31 mouse cellular contexts compared by ENCODE assay signal in the genomic region with DNA sequence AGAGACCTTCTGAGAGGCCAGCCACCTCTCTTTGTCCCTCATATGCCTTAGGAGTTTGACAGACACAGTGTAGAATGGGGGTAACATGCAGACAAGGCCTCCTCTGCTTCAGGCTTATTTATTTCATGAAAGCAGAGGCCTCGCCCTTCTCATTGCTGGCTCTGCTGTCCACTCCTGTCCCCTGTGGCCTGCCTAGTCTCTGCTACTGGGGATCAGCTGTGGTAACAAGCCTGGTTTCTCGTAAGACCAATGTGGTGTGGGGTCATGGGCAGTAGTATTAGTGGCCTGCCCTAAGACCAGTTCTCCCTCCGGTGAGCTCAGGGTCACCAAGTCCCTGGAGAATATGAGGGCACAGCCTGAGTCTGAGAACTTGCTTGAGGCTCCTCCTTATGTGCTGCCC. TPM values are rescaled to one million over a fixed set of nuclear protein-coding genes. Genes with fewer than 3 reads are reported as not detected.
DNase-seq lines count a peak whose midpoint lies in the region; ATAC-seq and TF ChIP-seq lines count a peak whose summit lies in the region.
"Had no signal": no experiment of that assay in that cellular context is flagged by ENCODE, and none has a peak within 500 bp of the region (broad histone marks: within the 10 kb centered on the region; RNA-seq: fewer than 3 reads in every experiment).

No protein-coding gene starts in this region.

- TF ChIP-seq CTCF in kidney, postnatal 0 days (IDR thresholded peaks at IDR 0.05; ENCODE audit: low read depth): no peak

- H3K4me2 ChIP-seq in forebrain, embryonic 14.5 days (ENCODE audit: low read length): no peak overlapping the region
- H3K4me2 ChIP-seq in hindbrain, embryonic 13.5 days: no peak overlapping the region
- H3K4me2 ChIP-seq in kidney, postnatal 0 days (ENCODE audit: low read length): no peak overlapping the region
- H3K4me2 ChIP-seq: forebrain, embryonic 12.5 days; hindbrain, embryonic 14.5 days; midbrain, embryonic 11.5 days had no signal

- no peak overlapping the region for H3K4me3 ChIP-seq in forebrain, embryonic 10.5 days
- no peak overlapping the region for H3K4me3 ChIP-seq in forebrain, embryonic 14.5 days (ENCODE audit: low read depth, low read length)
- H3K4me3 ChIP-seq in hindbrain, embryonic 10.5 days: no peak overlapping the region
- no peak overlapping the region for H3K4me3 ChIP-seq in hindbrain, embryonic 13.5 days
- no peak overlapping the region for H3K4me3 ChIP-seq in kidney, postnatal 0 days (replicated peaks; ENCODE audit: low read depth, low read length)
- H3K4me3 ChIP-seq: erythroblast, embryonic 14.5 days; forebrain, embryonic 12.5 days had no signal

- no peak overlapping the region for H3K9ac ChIP-seq in forebrain, embryonic 14.5 days (ENCODE audit: low read length)
- no peak overlapping the region for H3K9ac ChIP-seq in hindbrain, embryonic 13.5 days
- no peak overlapping the region for H3K9ac ChIP-seq in kidney, postnatal 0 days (ENCODE audit: low read depth, low read length)
- H3K9ac ChIP-seq: forebrain, embryonic 12.5 days; hindbrain, embryonic 14.5 days had no signal

- no peak for ATAC-seq in forebrain, embryonic 14.5 days
- ATAC-seq in hindbrain, embryonic 13.5 days (ENCODE audit: low FRiP score): no peak
- no peak for ATAC-seq in kidney, postnatal 0 days (replicated peaks; ENCODE audit: low FRiP score, low read depth)
- ATAC-seq: midbrain, embryonic 16.5 days had no signal

- WGBS in forebrain, embryonic 10.5 days: 87% methylated on average over 3 of the region's 3 CpGs
- 81% methylated on average over 3 of the region's 3 CpGs for WGBS in forebrain, embryonic 14.5 days
- WGBS in hindbrain, embryonic 10.5 days: 77% methylated on average over 3 of the region's 3 CpGs
- 82% methylated on average over 3 of the region's 3 CpGs for WGBS in hindbrain, embryonic 13.5 days
- WGBS in kidney, postnatal 0 days: 73% methylated on average over 3 of the region's 3 CpGs

- H3K27ac ChIP-seq in forebrain, embryonic 10.5 days: 0 out of 2 replicates have a peak overlapping the region, but pooled peaks have one; percentile 20
- no peak overlapping the region for H3K27ac ChIP-seq in forebrain, embryonic 14.5 days (ENCODE audit: low read depth, low read length)
- peak overlapping the region; percentile 3; the same call in 1 of the 2 replicates for H3K27ac ChIP-seq in hindbrain, embryonic 10.5 days
- H3K27ac ChIP-seq in hindbrain, embryonic 13.5 days: no peak overlapping the region
- H3K27ac ChIP-seq in kidney, postnatal 0 days: peak overlapping the region; percentile 64; the same call in 1 of the 2 replicates
- H3K27ac ChIP-seq: forebrain, embryonic 12.5 days; hindbrain, embryonic 14.5 days had no signal

- no peaks in the 10 kb centered on the region for H3K36me3 ChIP-seq in forebrain, embryonic 10.5 days (replicated peaks)
- no peaks in the 10 kb centered on the region for H3K36me3 ChIP-seq in forebrain, embryonic 14.5 days (ENCODE audit: control insufficient read depth, insufficient read depth, low read length)
- H3K36me3 ChIP-seq in hindbrain, embryonic 10.5 days: no peaks in the 10 kb centered on the region
- no peaks in the 10 kb centered on the region for H3K36me3 ChIP-seq in hindbrain, embryonic 13.5 days
- H3K36me3 ChIP-seq in kidney, postnatal 0 days (ENCODE audit: insufficient read depth, low read length): no peaks in the 10 kb centered on the region
- H3K36me3 ChIP-seq: forebrain, embryonic 12.5 days; G1E had no signal

- peaks cover 99% of the 10 kb centered on the region for H3K27me3 ChIP-seq in forebrain, embryonic 10.5 days (ENCODE audit: poor library complexity, severe bottlenecking)
- peaks cover 24% of the 10 kb centered on the region for H3K27me3 ChIP-seq in forebrain, embryonic 14.5 days (replicated peaks; ENCODE audit: control insufficient read depth, insufficient read depth, low read length)
- H3K27me3 ChIP-seq in hindbrain, embryonic 10.5 days (ENCODE audit: insufficient read depth, poor library complexity, severe bottlenecking): peaks cover 86% of the 10 kb centered on the region
- H3K27me3 ChIP-seq in hindbrain, embryonic 13.5 days: peaks cover 61% of the 10 kb centered on the region
- H3K27me3 ChIP-seq in kidney, postnatal 0 days (ENCODE audit: insufficient read depth, low read length): no peaks in the 10 kb centered on the region

- H3K9me3 ChIP-seq in forebrain, embryonic 10.5 days: no peaks in the 10 kb centered on the region
- H3K9me3 ChIP-seq in forebrain, embryonic 14.5 days (replicated peaks; ENCODE audit: control insufficient read depth, low read length): no peaks in the 10 kb centered on the region
- no peaks in the 10 kb centered on the region for H3K9me3 ChIP-seq in hindbrain, embryonic 10.5 days
- H3K9me3 ChIP-seq in hindbrain, embryonic 13.5 days: no peaks in the 10 kb centered on the region
- H3K9me3 ChIP-seq in kidney, postnatal 0 days (replicated peaks; ENCODE audit: low read length): no peaks in the 10 kb centered on the region
- H3K9me3 ChIP-seq: forebrain, embryonic 12.5 days; G1E had no signal

- DNase-seq in forebrain, embryonic 10.5 days (ENCODE audit: extremely low spot score, low spot score): no peak
- DNase-seq in forebrain, embryonic 14.5 days (ENCODE audit: low spot score): no peak
- DNase-seq in hindbrain, embryonic 10.5 days (ENCODE audit: low spot score): no peak
- DNase-seq in kidney, postnatal 0 days (ENCODE audit: low spot score): no peak
- DNase-seq in kidney, postnatal 4 days: no peak
- DNase-seq in adipocyte (ENCODE audit: low spot score): peak; percentile 48
- no peak for DNase-seq in spleen, postnatal 36 days (ENCODE audit: low spot score in 2 of 2)
- DNase-seq: adrenal gland, postnatal 25 days; cerebellum, adult 18-20 months; cerebellum, postnatal 10 days; gastrocnemius, postnatal 14 days; heart, postnatal 14 days; kidney, adult 9 months; layer of hippocampus, adult 9-11 months; liver; lung, postnatal 36 days; right cerebral cortex, postnatal 25 days; thymus, postnatal 14 days had no signal

- H3K4me1 ChIP-seq in forebrain, embryonic 10.5 days: peaks cover 62% of the 10 kb centered on the region
- no peaks in the 10 kb centered on the region for H3K4me1 ChIP-seq in forebrain, embryonic 14.5 days (ENCODE audit: control insufficient read depth, insufficient read depth, low read length)
- peaks cover 62% of the 10 kb centered on the region for H3K4me1 ChIP-seq in hindbrain, embryonic 10.5 days (replicated peaks)
- H3K4me1 ChIP-seq in hindbrain, embryonic 13.5 days (replicated peaks): peaks cover 3% of the 10 kb centered on the region; the same call in 1 of the 2 replicates
- H3K4me1 ChIP-seq in kidney, postnatal 0 days (replicated peaks; ENCODE audit: insufficient read depth, low read length): peaks cover 16% of the 10 kb centered on the region; the same call in 1 of the 2 replicates
- H3K4me1 ChIP-seq: forebrain, embryonic 12.5 days had no signal

RNA-seq across cellular contexts. Expression of gene Tbx2, which starts 11.4 kb away (rescaled TPM):
- 2.5 and 3.2 TPM in 2 replicates for polyA plus RNA-seq in forebrain, embryonic 10.5 days (2016; fragmentation: Nextera tagmentation; extraction: Ambion mirVana)
- polyA plus RNA-seq in forebrain, embryonic 14.5 days (2014; fragmentation: Nextera tagmentation; extraction: Ambion mirVana): 0.48 and 0.64 TPM in 2 replicates
- polyA plus RNA-seq in hindbrain, embryonic 10.5 days (2016; fragmentation: Nextera tagmentation; extraction: Ambion mirVana): 1.5 and 3.1 TPM in 2 replicates
- 1.6 and 1.7 TPM in 2 replicates for polyA plus RNA-seq in hindbrain, embryonic 13.5 days (2015; fragmentation: Nextera tagmentation; extraction: Ambion mirVana)
- polyA plus RNA-seq in kidney, postnatal 0 days (2015; fragmentation: Nextera tagmentation; extraction: Ambion mirVana): 15.6 and 22.5 TPM in 2 replicates

RNA-seq across cellular contexts. Expression of gene Gm11444, which starts 29.2 kb away (rescaled TPM):
- not detected in 2 replicates for polyA plus RNA-seq in forebrain, embryonic 10.5 days (2016; fragmentation: Nextera tagmentation; extraction: Ambion mirVana)
- not detected in 2 replicates for polyA plus RNA-seq in forebrain, embryonic 14.5 days (2014; fragmentation: Nextera tagmentation; extraction: Ambion mirVana)
- polyA plus RNA-seq in hindbrain, embryonic 10.5 days (2016; fragmentation: Nextera tagmentation; extraction: Ambion mirVana): not detected in 2 replicates
- polyA plus RNA-seq in hindbrain, embryonic 13.5 days (2015; fragmentation: Nextera tagmentation; extraction: Ambion mirVana): not detected in 2 replicates
- not detected in 2 replicates for polyA plus RNA-seq in kidney, postnatal 0 days (2015; fragmentation: Nextera tagmentation; extraction: Ambion mirVana)
- polyA plus RNA-seq: embryonic facial prominence, embryonic 14.5 days; erythroblast, embryonic 14.5 days; forebrain, embryonic 12.5 days; G1E; heart, embryonic 14.5 days; hindbrain, embryonic 14.5 days; limb, embryonic 11.5 days; liver, embryonic 16.5 days; midbrain, embryonic 11.5 days; midbrain, embryonic 16.5 days; neural tube, embryonic 11.5 days; stomach, embryonic 16.5 days had no signal

Comparison
In these comparisons a context has a peak if more than half of its experiments do, and no peak if none do; other contexts are left out.
1. H3K27ac ChIP-seq: peak in forebrain, embryonic 10.5 days (single experiment), hindbrain, embryonic 10.5 days (single experiment) and kidney, postnatal 0 days (single experiment); none in forebrain, embryonic 14.5 days (single experiment) and hindbrain, embryonic 13.5 days (single experiment).